Comparison of ENCODE assay signal across 8 mouse cellular contexts in genomic region chr1:181881532-181881931, GRCm38 (mm10). TPM values are rescaled to one million over a fixed set of nuclear protein-coding genes. Genes with fewer than 3 reads are reported as not detected.
DNase-seq lines count a peak whose midpoint lies in the region; ATAC-seq and TF ChIP-seq lines count a peak whose summit lies in the region.

No protein-coding gene starts in this region.

- peak; percentile 27 for DNase-seq in adrenal gland, postnatal 25 days
- DNase-seq in heart, postnatal 0 days (ENCODE audit: low spot score), result peak; percentile 75
- peak; percentile 47 for DNase-seq in layer of hippocampus, adult 11-12 months (ENCODE audit: low spot score)
- peak; percentile 77 for DNase-seq in lung, embryonic 14.5 days
- DNase-seq in thymus, postnatal 14 days, result peak; percentile 87

- H3K9ac ChIP-seq in heart, postnatal 0 days (replicated peaks; ENCODE audit: low read depth, low read length), result no peak overlapping the region
- no peak overlapping the region for H3K9ac ChIP-seq in lung, embryonic 14.5 days
- no peak overlapping the region for H3K9ac ChIP-seq in neural tube, embryonic 15.5 days (replicated peaks)

- peak overlapping the region; percentile 50 for H3K4me2 ChIP-seq in heart, postnatal 0 days (ENCODE audit: low read depth, low read length)
- H3K4me2 ChIP-seq in lung, embryonic 14.5 days, result peak overlapping the region; percentile 39; the same call in 1 of the 2 replicates
- peak overlapping the region; percentile 5; the same call in 1 of the 2 replicates for H3K4me2 ChIP-seq in neural tube, embryonic 15.5 days

- no peak for TF ChIP-seq EP300 in heart, postnatal 0 days (IDR thresholded peaks at IDR 0.05; ENCODE audit: low read depth)

- peak; percentile 56; the same call in 1 of the 2 replicates for ATAC-seq in erythroid progenitor cell, adult 5-6 weeks (replicated peaks; ENCODE audit: low FRiP score, poor library complexity, severe bottlenecking)
- peak; percentile 60 for ATAC-seq in heart, postnatal 0 days (ENCODE audit: insufficient read depth, low read depth)
- ATAC-seq in lung, embryonic 14.5 days (ENCODE audit: insufficient read depth), result peak; percentile 39; the same call in 1 of the 2 replicates
- ATAC-seq in neural tube, embryonic 15.5 days (ENCODE audit: low FRiP score), result peak; percentile 70

- no peaks in the 10 kb centered on the region for H3K27me3 ChIP-seq in E14TG2a.4 (ENCODE audit: insufficient read depth, low read length)
- H3K27me3 ChIP-seq in heart, postnatal 0 days (ENCODE audit: control insufficient read depth, insufficient read depth, low read length), result no peaks in the 10 kb centered on the region
- no peaks in the 10 kb centered on the region for H3K27me3 ChIP-seq in lung, embryonic 14.5 days (ENCODE audit: insufficient read depth, low read length)
- H3K27me3 ChIP-seq in neural tube, embryonic 15.5 days (replicated peaks), result no peaks in the 10 kb centered on the region

- H3K4me1 ChIP-seq in E14TG2a.4 (replicated peaks; ENCODE audit: low read depth, low read length), result peaks cover 49% of the 10 kb centered on the region
- H3K4me1 ChIP-seq in heart, postnatal 0 days (ENCODE audit: control insufficient read depth, insufficient read depth), result 0 out of 2 replicates have a peak, but pooled peaks cover 7% of the 10 kb centered on the region
- no peaks in the 10 kb centered on the region for H3K4me1 ChIP-seq in lung, embryonic 14.5 days (ENCODE audit: insufficient read depth)
- H3K4me1 ChIP-seq in neural tube, embryonic 15.5 days, result peaks cover 8% of the 10 kb centered on the region; the same call in 1 of the 2 replicates

- no peaks in the 10 kb centered on the region for H3K36me3 ChIP-seq in E14TG2a.4 (ENCODE audit: insufficient read depth, low read length)
- no peaks in the 10 kb centered on the region for H3K36me3 ChIP-seq in heart, postnatal 0 days (replicated peaks; ENCODE audit: control insufficient read depth, insufficient read depth, low read length)
- H3K36me3 ChIP-seq in lung, embryonic 14.5 days (ENCODE audit: insufficient read depth), result no peaks in the 10 kb centered on the region
- H3K36me3 ChIP-seq in neural tube, embryonic 15.5 days, result no peaks in the 10 kb centered on the region

- no peaks in the 10 kb centered on the region for H3K9me3 ChIP-seq in E14TG2a.4 (ENCODE audit: low read length)
- H3K9me3 ChIP-seq in heart, postnatal 0 days (replicated peaks; ENCODE audit: control insufficient read depth, low read length), result no peaks in the 10 kb centered on the region
- H3K9me3 ChIP-seq in lung, embryonic 14.5 days (ENCODE audit: low read depth, low read length), result no peaks in the 10 kb centered on the region
- H3K9me3 ChIP-seq in neural tube, embryonic 15.5 days (replicated peaks), result no peaks in the 10 kb centered on the region

- peak; percentile 61 for TF ChIP-seq CTCF in E14TG2a.4 (conservative IDR thresholded peaks at IDR 0.05; ENCODE audit: low read length)
- peak; percentile 72 for TF ChIP-seq CTCF in heart, postnatal 0 days (IDR thresholded peaks at IDR 0.05; ENCODE audit: low read depth)
- peak; percentile 83 for TF ChIP-seq CTCF in lung, embryonic 14.5 days (IDR thresholded peaks at IDR 0.05; ENCODE audit: low read depth)

- H3K4me3 ChIP-seq in E14TG2a.4 (replicated peaks; ENCODE audit: low read length), result peak overlapping the region; percentile 69
- H3K4me3 ChIP-seq in heart, postnatal 0 days (ENCODE audit: low read depth, low read length), result peak overlapping the region; percentile 18; the same call in 1 of the 2 replicates
- no peak overlapping the region for H3K4me3 ChIP-seq in lung, embryonic 14.5 days (ENCODE audit: low read depth, low read length)
- H3K4me3 ChIP-seq in neural tube, embryonic 15.5 days (replicated peaks), result no peak overlapping the region

- H3K27ac ChIP-seq in heart, postnatal 0 days (ENCODE audit: low read depth), result no peak overlapping the region
- no peak overlapping the region for H3K27ac ChIP-seq in lung, embryonic 14.5 days (ENCODE audit: low read depth)
- H3K27ac ChIP-seq in neural tube, embryonic 15.5 days (replicated peaks), result no peak overlapping the region

- WGBS in heart, postnatal 0 days, result 19% methylated on average over 8 of the region's 8 CpGs
- 17% methylated on average over 8 of the region's 8 CpGs for WGBS in lung, embryonic 14.5 days
- 30% methylated on average over 8 of the region's 8 CpGs for WGBS in neural tube, embryonic 15.5 days

RNA-seq across cellular contexts. Expression of gene Lbr, which starts 38.7 kb away (rescaled TPM):
- 21.8 and 28.4 TPM in 2 replicates for total RNA-seq in adrenal gland, postnatal 25 days (2021)
- total RNA-seq in erythroid progenitor cell, adult 5-6 weeks (2015; ENCODE audit: low replicate concordance), result 1,180 and 1,371 TPM in 2 replicates
- 1,191 and 1,354 TPM in 2 replicates for total RNA-seq in erythroid progenitor cell, adult 5-6 weeks (2017; ENCODE audit: low replicate concordance)
- total RNA-seq in heart, postnatal 0 days (2014; rRNA removed; ENCODE audit: low replicate concordance), result 47.2 and 71.9 TPM in 2 replicates
- 29.7 and 31.3 TPM in 2 replicates for polyA plus RNA-seq in heart, postnatal 0 days (2015; fragmentation: Nextera tagmentation; extraction: Ambion mirVana)
- 137 and 141 TPM in 2 replicates for polyA plus RNA-seq in lung, embryonic 14.5 days (2014; fragmentation: Nextera tagmentation; extraction: Ambion mirVana)
- 22.5 and 52.3 TPM in 2 replicates for polyA plus RNA-seq in neural tube, embryonic 15.5 days (2015; fragmentation: Nextera tagmentation; extraction: Ambion mirVana)

Comparison
In these comparisons a context has a peak if more than half of its experiments do, and no peak if none do; other contexts are left out.
1. H3K4me3 ChIP-seq: peak in E14TG2a.4 (single experiment) and heart, postnatal 0 days (single experiment); none in lung, embryonic 14.5 days (single experiment) and neural tube, embryonic 15.5 days (single experiment).
2. DNase-seq: peak in every context shown above with its lines; median percentile 87 in thymus, postnatal 14 days; 77 in lung, embryonic 14.5 days; 75 in heart, postnatal 0 days; 47 in layer of hippocampus, adult 11-12 months; 27 in adrenal gland, postnatal 25 days.
3. RNA of gene Lbr, which starts 38.7 kb away (total RNA-seq): 1,180 to 1,371 TPM in erythroid progenitor cell, adult 5-6 weeks; 47.2 to 71.9 TPM in heart, postnatal 0 days and 21.8 to 28.4 TPM in adrenal gland, postnatal 25 days; every median in the first group is over 10 times any median in the second.
4. Peak in every context shown above with its lines, with median percentiles within 50 percentile points of each other: CTCF ChIP-seq, ATAC-seq and H3K4me2 ChIP-seq.